Mouse (Mus musculus) cortical plate, adult 2 months (tissue): ENCODE data around the gene Homer3. TPM values are rescaled to one million over a fixed set of nuclear protein-coding genes. Genes with fewer than 3 reads are reported as not detected.

Experiments used
- H3K27ac ChIP-seq: fragments of 200-500 bp; 2 replicates; pipeline ENCODE4 v1.5.1; 2012; ENCODE audit warnings: low read length, control low read depth, inconsistent platforms; ENCODE audit not compliant: insufficient read depth
- H3K4me1 ChIP-seq: fragments of 200-500 bp; 2 replicates; pipeline ENCODE4 v1.6.1; 2011; ENCODE audit warnings: low read length; ENCODE audit not compliant: control insufficient read depth, insufficient read depth
- H3K4me3 ChIP-seq: fragments of 200-500 bp; 2 replicates; pipeline ENCODE4 v1.5.1; 2011; ENCODE audit warnings: mild to moderate bottlenecking, low read length, control low read depth; ENCODE audit not compliant: insufficient read depth
- CTCF ChIP-seq: fragments of 200-500 bp; IDR thresholded peaks from 2 replicates; pipeline ENCODE4 v1.5.1; 2011; ENCODE audit warnings: mild to moderate bottlenecking, control low read depth, low read length; ENCODE audit not compliant: insufficient read depth; ENCODE audit errors: extremely low read depth
- POLR2A ChIP-seq: fragments of 200-500 bp; IDR thresholded peaks from 2 replicates; pipeline ENCODE4 v1.6.1; 2011; ENCODE audit warnings: mild to moderate bottlenecking, low read length, control low read depth; ENCODE audit not compliant: insufficient read depth; ENCODE audit errors: extremely low read depth
- polyA plus RNA-seq: library from polyadenylated mRNA; depleted of rRNA; stranded (reverse); fragments of >200 nt; gene quantifications from 2 replicates; pipeline ENCODE4 v1.2.3, GENCODE M21; 2012

Gene Homer3
- polyA plus RNA-seq, 1 experiment: 11.6 TPM

- H3K27ac ChIP-seq: 0 out of 2 replicates have a peak overlapping the region, but pooled peaks have one; percentile 20
- H3K4me3 ChIP-seq: no peak overlapping the region
- TF ChIP-seq POLR2A: no peak
- TF ChIP-seq CTCF: no peak
- 0 out of 2 replicates have a peak, but pooled peaks cover 2% of the 10 kb centered on the region for H3K4me1 ChIP-seq
These were observed 47.5 kb downstream of the Homer3 start for GRCm38 (mm10) chr8:70329835-70330740.

DNA sequence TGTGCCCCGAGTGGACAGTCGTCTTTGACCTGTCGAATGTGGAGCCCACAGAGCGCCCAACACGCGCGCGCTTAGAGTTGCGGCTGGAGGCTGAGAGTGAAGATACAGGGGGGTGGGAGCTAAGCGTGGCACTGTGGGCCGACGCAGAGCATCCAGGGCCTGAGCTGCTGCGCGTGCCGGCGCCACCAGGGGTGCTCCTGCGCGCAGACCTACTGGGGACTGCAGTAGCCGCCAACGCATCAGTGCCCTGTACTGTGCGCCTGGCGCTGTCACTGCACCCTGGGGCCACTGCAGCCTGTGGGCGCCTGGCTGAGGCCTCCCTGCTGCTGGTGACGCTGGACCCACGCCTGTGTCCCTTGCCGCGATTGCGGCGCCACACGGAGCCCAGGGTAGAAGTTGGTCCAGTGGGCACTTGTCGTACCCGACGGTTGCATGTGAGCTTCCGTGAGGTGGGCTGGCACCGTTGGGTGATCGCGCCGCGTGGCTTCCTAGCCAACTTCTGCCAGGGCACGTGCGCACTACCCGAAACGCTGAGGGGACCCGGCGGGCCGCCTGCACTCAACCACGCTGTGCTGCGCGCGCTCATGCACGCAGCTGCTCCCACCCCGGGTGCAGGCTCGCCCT lies 48.2 kb downstream of the Homer3 start:
- H3K27ac ChIP-seq: peak overlapping the region; percentile 20; the same call in 1 of the 2 replicates
- TF ChIP-seq CTCF (0 out of 2 replicates have a peak, but pooled peaks have one; percentile 6), POLR2A (no peak)
- H3K4me1 ChIP-seq: 0 out of 2 replicates have a peak, but pooled peaks cover 2% of the 10 kb centered on the region
- no peak overlapping the region for H3K4me3 ChIP-seq

- Histone ChIP-seq H3K27ac (peak overlapping the region; percentile 20; the same call in 1 of the 2 replicates), H3K4me1 (0 out of 2 replicates have a peak, but pooled peaks cover 2% of the 10 kb centered on the region)
- TF ChIP-seq POLR2A (no peak), CTCF (no peak)
These were observed 48.9 kb downstream of the Homer3 start for GRCm38 (mm10) chr8:70331526-70331925.

DNA sequence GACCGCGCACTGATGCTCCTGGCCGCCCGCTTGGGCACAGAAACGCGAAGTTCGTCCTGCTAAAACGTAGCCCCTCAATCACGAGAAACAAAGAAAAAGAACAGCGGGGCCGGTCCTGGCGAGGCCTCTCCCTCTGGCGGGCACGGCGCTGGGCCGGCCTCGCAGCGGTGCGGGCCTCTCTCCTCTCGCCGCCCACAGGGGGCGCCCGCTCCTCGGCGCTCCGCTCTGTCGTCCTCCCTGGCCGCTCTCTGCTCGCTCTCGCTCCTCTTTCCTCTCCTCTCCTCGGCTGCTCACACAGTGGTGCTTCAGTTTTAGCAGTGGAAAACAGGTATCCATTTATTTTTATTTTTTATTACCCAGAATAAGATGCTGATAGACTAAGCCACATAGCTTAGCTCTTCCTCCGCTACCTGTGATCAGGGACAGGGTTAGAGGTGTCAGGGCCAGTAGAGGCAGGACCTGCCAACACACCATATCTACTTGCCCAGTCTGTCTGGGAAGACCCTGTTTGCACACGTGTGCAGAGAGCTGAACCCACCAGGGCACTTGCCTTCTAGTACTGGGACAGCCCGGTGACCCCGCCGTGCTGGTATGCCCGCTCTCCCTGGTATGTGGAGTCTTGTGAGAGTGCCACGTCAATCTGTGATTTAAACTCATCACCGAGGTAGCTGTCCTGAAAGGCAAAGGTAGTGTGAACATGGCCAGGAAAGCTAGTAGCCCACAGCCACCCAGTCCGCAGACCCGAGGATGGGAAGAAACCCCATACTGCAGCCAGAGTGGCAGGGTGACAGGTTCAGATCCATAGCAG lies 49.6 kb downstream of the Homer3 start:
- TF ChIP-seq POLR2A: peak; percentile 28; the same call in 1 of the 2 replicates
- TF ChIP-seq CTCF: peak; percentile 39
- H3K4me1 ChIP-seq: 0 out of 2 replicates have a peak, but pooled peaks cover 2% of the 10 kb centered on the region
- no peak overlapping the region for H3K27ac ChIP-seq
- H3K4me3 ChIP-seq: no peak overlapping the region

More at GRCm38 (mm10) chr8:70331526-70331925, 48.9 kb downstream of the Homer3 start:
- H3K4me3 ChIP-seq: no peak overlapping the region

DNA sequence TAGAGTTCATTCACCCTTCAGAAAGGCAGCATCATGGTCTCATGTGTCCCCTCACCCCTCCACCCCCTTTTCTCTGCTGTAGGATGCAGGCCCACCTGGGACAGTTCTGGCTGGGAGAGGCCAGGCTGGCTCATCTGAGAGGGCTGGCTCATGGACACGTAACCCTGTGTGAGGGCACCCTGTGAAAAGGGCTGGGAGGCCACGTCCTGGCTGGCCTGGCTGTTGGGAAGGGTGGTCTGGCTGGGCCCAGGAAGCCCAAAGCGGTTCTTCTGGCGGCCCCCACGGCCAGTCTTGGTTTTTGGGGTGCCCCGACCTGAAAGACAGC lies 50.2 kb downstream of the Homer3 start:
- TF ChIP-seq POLR2A: no peak
- TF ChIP-seq CTCF: no peak
- Histone ChIP-seq H3K27ac (no peak overlapping the region), H3K4me3 (no peak overlapping the region), H3K4me1 (0 out of 2 replicates have a peak, but pooled peaks cover 2% of the 10 kb centered on the region)

DNA sequence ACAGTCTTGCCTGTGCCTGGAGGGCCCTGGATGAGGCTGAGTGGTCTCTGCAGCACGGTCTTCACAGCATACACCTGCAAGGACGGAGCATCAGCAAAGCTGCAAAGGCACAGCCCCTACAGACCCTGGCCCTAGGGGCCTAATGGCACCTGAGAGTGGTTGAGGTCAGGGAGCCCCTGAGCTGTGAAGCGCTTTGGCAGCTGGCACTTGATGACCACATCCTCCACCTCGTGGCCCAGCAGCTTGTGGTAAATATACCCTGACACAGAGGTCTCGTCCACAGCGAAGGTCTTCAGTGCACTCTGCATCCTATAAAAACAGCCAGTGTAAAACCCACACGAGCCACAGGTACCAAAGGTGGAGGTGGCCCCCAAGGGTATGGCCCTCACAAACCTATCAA lies 56.3 kb downstream of the Homer3 start:
- Histone ChIP-seq H3K4me3 (no peak overlapping the region), H3K27ac (no peak overlapping the region)
- TF ChIP-seq POLR2A (no peak), CTCF (no peak)

GRCm38 (mm10) chr8:70340659-70341058 lies 58.0 kb downstream of the Homer3 start:
- no peaks in the 10 kb centered on the region for H3K4me1 ChIP-seq
- H3K27ac ChIP-seq: no peak overlapping the region
- TF ChIP-seq CTCF (no peak), POLR2A (no peak)
- H3K4me3 ChIP-seq: no peak overlapping the region

More for the DNA sequence above, 56.3 kb downstream of the Homer3 start:
- H3K4me1 ChIP-seq: no peaks in the 10 kb centered on the region

- no peak overlapping the region for H3K27ac ChIP-seq
- TF ChIP-seq POLR2A: no peak
- TF ChIP-seq CTCF: no peak
- H3K4me3 ChIP-seq: no peak overlapping the region
- H3K4me1 ChIP-seq: no peaks in the 10 kb centered on the region
These were observed 59.4 kb downstream of the Homer3 start for GRCm38 (mm10) chr8:70342007-70342406.

- no peaks in the 10 kb centered on the region for H3K4me1 ChIP-seq
- TF ChIP-seq CTCF (no peak), POLR2A (no peak)
- no peak overlapping the region for H3K27ac ChIP-seq
- no peak overlapping the region for H3K4me3 ChIP-seq
These were observed 60.4 kb downstream of the Homer3 start for GRCm38 (mm10) chr8:70343076-70343475.
